Mouse (Mus musculus) mouse embryonic stem cell (cell line): Measurements from ENCODE around the gene Ccdc114.
"Not testable (repeated sequence)": the region's sequence is repeated elsewhere in the genome, so short reads cannot be mapped to it uniquely, and the experiment has no call there.

ENCODE experiments used
- in situ Hi-C, 2 experiments: fragments of 300-500 bp; cut with MboI; formaldehyde crosslinking; loops; 1 replicate in 1 of 2; 3 replicates in 1 of 2; pipeline ENCODE4 v1.14.3; 2019 to 2020; ENCODE audit warnings: low sequenced_read_pairs in 2 of 2, low pct_unique_long_range_greater_than_20kb in 1 of 2, mixed read lengths in 1 of 2; ENCODE audit not compliant: unreplicated experiment in 1 of 2

The Ccdc114 gene

DNA sequence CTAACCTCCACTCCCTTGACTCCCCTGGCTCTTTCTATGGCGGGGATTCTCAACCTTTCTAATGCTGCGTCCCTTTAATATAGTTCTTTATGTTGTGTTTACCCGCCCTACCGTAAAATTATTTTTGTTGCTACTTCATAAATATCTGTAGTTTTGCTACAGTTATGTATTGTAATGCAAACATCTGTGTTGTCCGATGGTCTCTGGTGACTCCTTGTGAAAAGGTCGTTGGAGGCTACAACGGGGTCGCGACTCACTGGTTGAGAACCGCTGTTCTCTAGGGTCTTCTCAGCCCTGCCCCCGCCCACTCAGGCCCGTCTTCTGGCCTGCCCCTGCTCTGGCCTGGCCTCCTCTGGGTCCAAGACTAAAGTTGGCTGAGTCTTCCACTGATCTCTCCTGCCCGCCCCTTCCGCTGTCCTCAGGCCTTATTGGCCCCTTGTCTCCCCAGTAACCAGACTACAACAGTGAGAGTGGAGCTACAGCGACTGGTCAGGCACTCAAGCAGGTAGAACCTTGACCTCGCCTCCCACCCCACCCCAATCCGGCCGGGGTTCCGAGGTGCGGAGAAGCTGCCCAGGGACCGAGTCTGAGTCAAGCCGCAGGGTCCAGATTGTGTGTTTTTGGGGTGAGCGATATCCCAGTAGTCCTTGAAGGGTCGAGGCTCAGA, at the start of gene Ccdc114:
Gene Ccdc114, plus strand, starts transcription at position 311 of the 667 bp plus-strand sequence.
- in situ Hi-C loops = loop anchor here in 1 of 2 experiments (10.0 kb wide), 1 partner anchor 189 kb away; no protein-coding TSS in a partner anchor

DNA sequence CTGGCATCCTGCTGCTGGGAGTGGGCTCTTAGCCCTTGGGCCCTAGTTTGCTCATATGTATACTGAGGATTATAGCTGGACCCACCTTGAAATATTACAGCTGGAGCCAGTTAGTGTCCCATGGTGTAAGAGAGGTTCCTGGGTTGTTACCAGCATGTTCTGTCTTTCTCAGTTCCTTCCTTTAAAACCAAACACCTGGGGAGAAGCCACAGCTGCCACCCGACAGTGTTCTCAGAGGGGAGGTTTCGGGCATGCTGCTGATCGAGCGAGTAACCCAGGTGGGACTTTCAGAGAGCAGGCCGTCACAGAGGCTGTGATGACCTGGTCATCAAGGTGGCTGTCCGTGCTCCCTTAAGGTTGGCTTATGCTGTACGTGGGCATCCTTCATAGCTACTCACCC, 47.0 kb upstream of the Ccdc114 start:
- in situ Hi-C loops = no loop called here

DNA sequence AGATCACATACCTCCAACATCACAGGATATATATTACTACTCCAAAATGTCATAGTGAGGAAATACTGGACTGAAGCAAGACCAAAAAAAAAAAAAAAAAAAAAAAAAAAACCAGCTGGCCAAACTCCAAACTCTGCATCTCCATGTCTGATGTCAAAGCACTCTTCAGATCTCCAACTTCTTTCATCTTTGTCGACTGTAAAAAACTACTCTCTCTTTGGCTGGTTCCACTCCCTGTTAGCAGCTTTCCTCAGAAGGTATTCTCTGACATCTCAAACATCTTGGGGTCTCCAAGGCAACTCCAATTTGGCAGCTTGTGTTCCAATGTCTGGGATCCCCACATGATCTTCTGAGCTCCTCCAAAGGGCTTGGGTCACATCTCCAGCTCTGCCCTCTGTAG, 45.6 kb upstream of the Ccdc114 start, which contains the start of gene Grin2d:
Gene Grin2d, minus strand, starts transcription at position 101 of the 400 bp plus-strand sequence.
- in situ Hi-C loops = not testable (repeated sequence)

DNA sequence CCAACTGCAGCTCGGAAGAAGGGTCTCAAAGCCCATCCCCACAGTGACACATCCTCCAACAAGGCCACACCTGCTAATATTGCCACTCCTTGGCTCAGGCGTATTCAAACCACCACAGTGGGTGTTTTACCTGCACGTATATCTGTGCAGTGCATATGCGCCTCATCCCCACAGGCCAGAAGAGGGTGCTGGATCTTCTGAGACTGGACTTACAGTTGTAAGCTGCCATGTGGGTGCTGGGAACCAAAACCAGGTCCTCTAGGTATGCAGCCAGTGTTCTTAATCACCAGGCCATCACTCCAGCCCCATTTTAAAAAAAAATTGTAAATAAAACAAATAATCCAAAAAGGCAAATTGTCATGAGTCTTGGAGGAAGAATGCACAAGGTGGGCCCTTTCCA, 43.3 kb upstream of the Ccdc114 start:
- in situ Hi-C loops = no loop called here

GRCm38 (mm10) chr7:45881011-45881410, 42.9 kb upstream of the Ccdc114 start:
- in situ Hi-C loops = no loop called here

- in situ Hi-C loops = no loop called here
Measured at GRCm38 (mm10) chr7:45887246-45887645, 36.6 kb upstream of the Ccdc114 start.

DNA sequence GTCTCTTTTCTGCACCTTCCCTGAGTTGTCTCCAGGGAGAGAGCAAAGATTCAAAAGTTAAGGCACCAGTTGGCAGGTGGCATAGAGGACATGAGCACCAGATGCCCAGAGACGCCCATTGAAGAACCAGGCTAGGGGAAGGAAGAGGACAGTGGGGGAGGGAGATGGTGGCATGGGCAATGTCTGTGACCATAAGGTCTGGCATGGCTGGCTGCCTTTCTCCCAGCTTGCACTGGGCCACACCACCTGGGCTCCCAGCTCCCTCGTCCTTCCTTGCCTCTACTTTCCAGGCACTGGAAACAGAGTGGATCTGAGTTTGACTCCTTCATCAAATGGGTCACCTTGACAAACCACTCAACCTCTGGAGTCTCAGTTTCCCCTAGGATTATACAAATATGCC, 31.2 kb upstream of the Ccdc114 start:
- in situ Hi-C loops = no loop called here

DNA sequence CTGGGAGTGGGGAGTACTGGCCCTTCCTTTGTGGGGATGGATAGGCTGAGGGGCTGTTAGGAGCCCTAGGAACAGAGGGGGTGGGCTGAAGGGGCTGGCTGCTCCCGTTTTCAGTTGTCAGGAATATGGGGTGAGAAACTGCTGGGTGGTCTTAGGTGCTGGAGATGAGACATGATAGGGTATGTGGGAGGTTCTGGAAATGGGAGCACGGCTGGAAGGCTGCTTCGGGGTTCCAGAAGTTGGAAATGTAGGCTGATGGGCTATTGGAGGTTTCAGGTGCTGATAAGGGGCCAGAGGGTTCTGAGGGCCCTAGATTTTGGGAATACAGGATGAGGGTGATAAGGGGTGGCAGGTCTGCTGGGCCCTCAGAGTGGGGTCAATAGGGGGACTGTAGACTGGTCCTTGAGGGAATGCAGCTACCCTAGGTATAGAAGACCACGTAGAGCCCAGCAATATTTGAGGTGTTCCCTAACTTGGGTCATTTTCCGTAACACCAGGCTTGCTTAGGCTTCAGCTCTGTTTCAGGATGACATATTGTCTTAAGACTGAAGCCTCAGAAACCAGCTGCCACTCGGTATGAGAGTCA, 27.8 kb upstream of the Ccdc114 start:
- in situ Hi-C loops = no loop called here

DNA sequence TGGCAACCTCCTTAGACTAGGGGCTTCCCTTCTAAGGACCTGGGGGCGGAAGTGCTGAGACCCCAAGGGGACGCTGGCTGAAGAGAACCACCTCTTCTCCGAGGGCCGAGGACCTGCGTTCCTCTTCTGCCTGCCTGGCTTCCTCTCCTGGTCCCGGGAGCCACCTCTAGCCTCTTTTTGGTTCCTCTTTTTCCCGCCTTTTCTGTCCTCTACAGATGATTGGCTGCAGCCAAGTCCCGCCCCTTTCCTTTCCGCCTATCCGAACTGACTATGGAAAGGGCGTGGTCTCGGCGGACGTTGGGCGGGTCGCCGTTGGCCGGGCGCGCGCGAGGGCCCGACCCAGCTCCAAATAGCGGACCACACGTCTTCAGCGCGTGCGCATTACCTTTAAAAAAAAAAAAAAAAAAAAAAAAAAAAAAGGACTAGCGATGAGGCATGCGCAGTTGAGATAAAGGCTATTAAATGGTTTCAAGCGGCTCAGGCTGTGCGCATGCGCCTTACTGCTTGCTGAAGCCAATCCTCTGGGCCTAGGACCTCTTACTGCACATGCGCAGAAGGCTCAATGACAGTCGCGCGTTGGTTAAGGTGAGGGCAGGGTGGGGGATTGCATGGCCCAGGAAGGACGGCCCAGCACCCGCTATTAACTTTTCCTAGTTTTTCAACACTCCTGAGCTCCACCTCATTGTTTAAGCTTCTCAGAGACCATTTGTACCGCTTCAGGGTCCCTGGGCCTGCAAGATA, 27.2 kb upstream of the Ccdc114 start, which contains the start of the genes Syngr4 and Tmem143:
Gene Syngr4, minus strand, starts transcription at position 198 of the 741 bp plus-strand sequence.
Gene Tmem143, plus strand, starts transcription at position 425 of the 741 bp plus-strand sequence.
- in situ Hi-C loops = no loop called here

- in situ Hi-C loops = no loop called here
Measured at GRCm38 (mm10) chr7:45897258-45897757, 26.6 kb upstream of the Ccdc114 start.

GRCm38 (mm10) chr7:45898125-45898524, 25.7 kb upstream of the Ccdc114 start:
- in situ Hi-C loops = not testable (repeated sequence)

- in situ Hi-C loops = no loop called here
Measured at GRCm38 (mm10) chr7:45901562-45901961, 22.3 kb upstream of the Ccdc114 start.

DNA sequence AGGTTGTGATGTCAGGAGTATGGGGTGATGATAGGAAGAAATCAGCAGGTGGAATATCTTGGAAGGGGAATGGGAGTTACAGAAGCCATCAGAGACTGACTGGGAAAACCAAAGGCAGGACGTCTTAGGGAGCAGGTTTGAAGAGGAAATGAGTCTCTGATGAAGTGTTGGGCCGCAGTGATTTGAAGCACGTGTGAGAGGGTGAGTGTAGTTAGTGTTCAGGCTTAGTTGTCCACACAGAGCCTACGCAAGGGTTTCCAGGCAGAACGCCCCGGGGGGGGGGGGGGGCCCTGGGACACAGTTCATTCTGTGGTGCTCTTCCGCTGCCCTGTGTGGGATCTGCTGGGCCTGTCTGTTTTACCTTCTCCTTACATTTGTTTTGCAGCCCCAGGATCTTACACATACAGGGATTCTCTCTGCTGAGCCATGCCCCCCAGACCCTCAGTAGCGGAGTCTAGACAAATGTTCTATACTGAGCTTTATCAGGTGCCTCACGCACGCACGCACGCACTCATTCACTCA, 21.3 kb upstream of the Ccdc114 start:
- in situ Hi-C loops = no loop called here

GRCm38 (mm10) chr7:45906622-45907021, 17.2 kb upstream of the Ccdc114 start:
- in situ Hi-C loops = no loop called here

DNA sequence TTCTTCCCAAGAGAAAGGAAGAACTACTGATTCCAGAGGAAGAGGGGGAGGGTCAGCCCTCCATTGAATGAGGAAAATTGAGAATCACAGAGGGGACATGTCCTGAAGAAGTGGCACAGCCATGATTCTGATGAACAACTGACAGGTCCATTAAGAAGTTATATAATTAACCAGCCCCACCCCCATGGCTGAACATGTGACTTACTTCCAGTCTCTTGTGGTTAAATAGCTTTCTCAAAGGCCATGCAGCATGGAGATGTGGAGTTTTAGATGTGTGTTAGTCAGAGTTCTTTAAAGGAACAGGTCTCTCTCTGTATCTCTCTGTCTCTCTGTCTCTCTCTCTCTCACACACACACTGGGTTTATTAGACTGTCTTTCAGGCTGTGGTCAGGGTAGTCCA, 15.5 kb upstream of the Ccdc114 start:
- in situ Hi-C loops = no loop called here

DNA sequence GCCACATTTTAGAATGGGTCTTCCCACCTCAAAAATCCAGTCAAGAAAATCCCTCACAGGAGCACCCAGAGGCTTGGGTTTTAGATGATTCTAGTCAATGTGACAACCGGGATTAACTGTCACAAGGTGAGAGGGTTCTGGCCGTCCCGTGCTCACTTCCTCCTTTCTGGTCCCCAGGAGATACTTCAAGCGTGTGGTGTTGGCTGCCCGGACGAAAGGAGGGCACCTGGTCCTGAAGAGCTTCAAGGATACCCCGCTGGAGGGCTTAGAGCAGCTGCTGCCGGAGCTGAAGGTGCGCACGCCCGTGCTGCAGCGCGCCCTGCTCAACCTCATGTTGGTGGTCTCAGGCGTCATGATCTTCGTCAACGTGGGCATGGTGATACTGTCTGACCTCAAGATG, 14.7 kb upstream of the Ccdc114 start:
- in situ Hi-C loops = no loop called here

DNA sequence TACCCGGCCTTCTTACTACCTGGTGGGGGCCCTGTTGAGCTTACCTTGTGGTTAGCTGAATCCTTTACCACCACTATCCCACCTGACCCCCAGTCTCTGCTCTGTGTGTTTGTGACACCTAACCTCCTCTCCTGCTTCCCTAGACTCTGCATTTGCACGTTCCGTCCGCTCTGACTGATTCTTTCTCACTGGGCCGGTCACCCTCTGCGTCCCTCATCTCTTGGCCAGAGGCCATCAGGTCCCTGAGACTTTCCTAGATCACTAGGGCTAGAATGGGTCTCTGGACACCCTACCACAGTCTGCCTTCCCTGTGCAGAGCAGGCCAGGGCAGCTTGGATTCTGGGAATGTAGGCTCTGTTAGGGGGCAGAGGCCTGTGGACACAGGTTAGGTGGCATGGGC, 9.8 kb upstream of the Ccdc114 start:
- in situ Hi-C loops = no loop called here

DNA sequence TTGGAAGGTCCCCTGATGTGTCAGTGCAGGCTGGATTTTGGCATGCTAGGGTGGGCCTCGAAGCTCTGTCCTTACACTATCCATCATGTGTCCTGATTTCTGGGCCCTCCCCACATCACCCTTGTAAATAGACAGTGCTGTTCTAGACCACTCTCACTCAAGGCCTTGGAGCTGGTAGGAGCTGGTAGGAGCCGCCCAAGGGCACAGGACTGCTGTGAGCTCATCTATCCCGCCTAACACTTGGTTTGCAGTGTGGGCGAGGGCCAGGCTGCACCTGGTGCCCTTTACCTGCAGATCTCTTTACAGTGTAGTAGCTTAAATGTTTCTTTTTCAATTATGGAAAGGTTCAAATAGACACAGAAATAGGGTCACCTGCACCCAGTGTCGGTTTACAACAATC, 8.9 kb upstream of the Ccdc114 start:
- in situ Hi-C loops = no loop called here
